Mouse (Mus musculus): ENCODE measurements around the gene Nab2.

Gene Nab2

GRCm38 (mm10) chr10:127677591-127678336 lies 9.4 kb upstream of the Nab2 start:
- peaks cover 19% of the 10 kb centered on the region for H3K9me3 ChIP-seq (ENCODE audit: low read length)
- TF ChIP-seq CTCF (conservative IDR thresholded peaks at IDR 0.05; ENCODE audit: low read length) (peak; percentile 49), POU5F1 (IDR thresholded peaks at IDR 0.05; ENCODE audit: borderline replicate concordance, low read length) (no peak)
- H3K27me3 ChIP-seq (ENCODE audit: insufficient read depth, low read length) = no peaks in the 10 kb centered on the region
- H3K4me1 ChIP-seq (replicated peaks; ENCODE audit: low read depth, low read length) = peaks cover 34% of the 10 kb centered on the region
- H3K36me3 ChIP-seq (ENCODE audit: insufficient read depth, low read length) = peaks cover 27% of the 10 kb centered on the region
- peak overlapping the region; percentile 92 for H3K4me3 ChIP-seq (replicated peaks; ENCODE audit: low read length)

GRCm38 (mm10) chr10:127676691-127677548 lies 8.6 kb upstream of the Nab2 start:
- no peak for TF ChIP-seq POU5F1 (IDR thresholded peaks at IDR 0.05; ENCODE audit: borderline replicate concordance, low read length)
- Histone ChIP-seq H3K4me1 (replicated peaks; ENCODE audit: low read depth, low read length) (peaks cover 34% of the 10 kb centered on the region), H3K27me3 (ENCODE audit: insufficient read depth, low read length) (no peaks in the 10 kb centered on the region), H3K4me3 (replicated peaks; ENCODE audit: low read length) (peak overlapping the region; percentile 92), H3K9me3 (ENCODE audit: low read length) (peaks cover 19% of the 10 kb centered on the region), H3K36me3 (ENCODE audit: insufficient read depth, low read length) (peaks cover 23% of the 10 kb centered on the region)

- no peak for TF ChIP-seq CTCF (conservative IDR thresholded peaks at IDR 0.05; ENCODE audit: low read length)
- TF ChIP-seq NANOG (IDR thresholded peaks at IDR 0.05; ENCODE audit: borderline replicate concordance, low read length) = no peak
- TF ChIP-seq POU5F1 (IDR thresholded peaks at IDR 0.05; ENCODE audit: borderline replicate concordance, low read length) = no peak
- Histone ChIP-seq H3K9me3 (ENCODE audit: low read length) (peaks cover 19% of the 10 kb centered on the region), H3K36me3 (ENCODE audit: insufficient read depth, low read length) (peaks cover 19% of the 10 kb centered on the region), H3K4me1 (replicated peaks; ENCODE audit: low read depth, low read length) (peaks cover 31% of the 10 kb centered on the region), H3K4me3 (replicated peaks; ENCODE audit: low read length) (peak overlapping the region; percentile 76), H3K27me3 (ENCODE audit: insufficient read depth, low read length) (no peaks in the 10 kb centered on the region)
Observed at GRCm38 (mm10) chr10:127675859-127676398, 7.6 kb upstream of the Nab2 start.

GRCm38 (mm10) chr10:127674794-127675522 lies 6.6 kb upstream of the Nab2 start:
- H3K9me3 ChIP-seq (ENCODE audit: low read length) = peaks cover 19% of the 10 kb centered on the region
- H3K4me3 ChIP-seq (replicated peaks; ENCODE audit: low read length) = no peak overlapping the region
- H3K4me1 ChIP-seq (replicated peaks; ENCODE audit: low read depth, low read length) = peaks cover 40% of the 10 kb centered on the region
- TF ChIP-seq NANOG (IDR thresholded peaks at IDR 0.05; ENCODE audit: borderline replicate concordance, low read length) = no peak
- TF ChIP-seq CTCF (conservative IDR thresholded peaks at IDR 0.05; ENCODE audit: low read length) = peak; percentile 100
- no peaks in the 10 kb centered on the region for H3K27me3 ChIP-seq (ENCODE audit: insufficient read depth, low read length)
- peaks cover 15% of the 10 kb centered on the region for H3K36me3 ChIP-seq (ENCODE audit: insufficient read depth, low read length)

- peaks cover 43% of the 10 kb centered on the region for H3K4me1 ChIP-seq (replicated peaks; ENCODE audit: low read depth, low read length)
- H3K27me3 ChIP-seq (ENCODE audit: insufficient read depth, low read length) = no peaks in the 10 kb centered on the region
- peaks cover 7% of the 10 kb centered on the region for H3K36me3 ChIP-seq (ENCODE audit: insufficient read depth, low read length)
- TF ChIP-seq NANOG (IDR thresholded peaks at IDR 0.05; ENCODE audit: borderline replicate concordance, low read length) = no peak
- peaks cover 19% of the 10 kb centered on the region for H3K9me3 ChIP-seq (ENCODE audit: low read length)
- H3K4me3 ChIP-seq (replicated peaks; ENCODE audit: low read length) = no peak overlapping the region
Observed at GRCm38 (mm10) chr10:127674046-127674655, 5.8 kb upstream of the Nab2 start.

- peaks cover 45% of the 10 kb centered on the region for H3K4me1 ChIP-seq (replicated peaks; ENCODE audit: low read depth, low read length)
- H3K4me3 ChIP-seq (replicated peaks; ENCODE audit: low read length) = no peak overlapping the region
- peaks cover 7% of the 10 kb centered on the region for H3K27me3 ChIP-seq (ENCODE audit: insufficient read depth, low read length)
- TF ChIP-seq POU5F1 (IDR thresholded peaks at IDR 0.05; ENCODE audit: borderline replicate concordance, low read length) = no peak
- peak; percentile 84 for TF ChIP-seq CTCF (conservative IDR thresholded peaks at IDR 0.05; ENCODE audit: low read length)
- no peaks in the 10 kb centered on the region for H3K36me3 ChIP-seq (ENCODE audit: insufficient read depth, low read length)
- H3K9me3 ChIP-seq (ENCODE audit: low read length) = peaks cover 19% of the 10 kb centered on the region
Observed at GRCm38 (mm10) chr10:127671276-127671675, 2.9 kb upstream of the Nab2 start.

GRCm38 (mm10) chr10:127670185-127670584 lies 1.8 kb upstream of the Nab2 start:
- Histone ChIP-seq H3K36me3 (ENCODE audit: insufficient read depth, low read length) (no peaks in the 10 kb centered on the region), H3K9me3 (ENCODE audit: low read length) (peaks cover 19% of the 10 kb centered on the region), H3K4me3 (replicated peaks; ENCODE audit: low read length) (no peak overlapping the region), H3K27me3 (ENCODE audit: insufficient read depth, low read length) (peaks cover 18% of the 10 kb centered on the region), H3K4me1 (replicated peaks; ENCODE audit: low read depth, low read length) (peaks cover 51% of the 10 kb centered on the region)
- no peak for TF ChIP-seq POU5F1 (IDR thresholded peaks at IDR 0.05; ENCODE audit: borderline replicate concordance, low read length)
- TF ChIP-seq CTCF (conservative IDR thresholded peaks at IDR 0.05; ENCODE audit: low read length) = 0 out of 2 replicates have a peak, but pooled peaks have one; percentile 4
- TF ChIP-seq NANOG (IDR thresholded peaks at IDR 0.05; ENCODE audit: borderline replicate concordance, low read length) = no peak

- Histone ChIP-seq H3K4me3 (replicated peaks; ENCODE audit: low read length) (peak overlapping the region; percentile 88; the same call in 1 of the 2 replicates), H3K36me3 (ENCODE audit: insufficient read depth, low read length) (peaks cover 9% of the 10 kb centered on the region), H3K9me3 (ENCODE audit: low read length) (peaks cover 10% of the 10 kb centered on the region), H3K4me1 (replicated peaks; ENCODE audit: low read depth, low read length) (peaks cover 61% of the 10 kb centered on the region), H3K27me3 (ENCODE audit: insufficient read depth, low read length) (peaks cover 28% of the 10 kb centered on the region)
- TF ChIP-seq NANOG (IDR thresholded peaks at IDR 0.05; ENCODE audit: borderline replicate concordance, low read length) = no peak
- TF ChIP-seq POU5F1 (IDR thresholded peaks at IDR 0.05; ENCODE audit: borderline replicate concordance, low read length) = no peak
- TF ChIP-seq CTCF (conservative IDR thresholded peaks at IDR 0.05; ENCODE audit: low read length) = no peak
Observed at GRCm38 (mm10) chr10:127669170-127669569, 802 bp upstream of the Nab2 start.
